Mouse (Mus musculus): ENCODE results near the gene 9330161L09Rik. TPM values are rescaled to one million over a fixed set of nuclear protein-coding genes. Genes with fewer than 3 reads are reported as not detected.

The 9330161L09Rik gene
- total and polyA plus RNA-seq, 3 experiments = 1.8 to 2.1 TPM; not detected in 1

GRCm38 (mm10) chr12:103368326-103368669 is 39.3 kb downstream of the 9330161L09Rik start:
- Histone ChIP-seq H3K27ac (ENCODE audit: control insufficient read depth, low read depth, low read length) (peak overlapping the region; percentile 35), H3K9me3 (replicated peaks; ENCODE audit: insufficient read depth, low read length) (no peaks in the 10 kb centered on the region), H3K4me3 (ENCODE audit: control insufficient read depth in 1 of 2, insufficient read depth in 1 of 2, low read depth in 2 of 2, low read length in 2 of 2) (peak overlapping the region; percentile 53 to 56), H3K79me2 (ENCODE audit: control insufficient read depth, insufficient read depth, low read length, poor library complexity) (no peaks in the 10 kb centered on the region; the same call in 1 of the 2 replicates), H3K9ac (ENCODE audit: control insufficient read depth, low read depth, low read length, poor library complexity, severe bottlenecking) (peak overlapping the region; percentile 67), H3K36me3 (ENCODE audit: control insufficient read depth in 1 of 2, insufficient read depth in 2 of 2, low read length in 2 of 2) (peaks cover 0 to 5% of the 10 kb centered on the region in 2 experiments; a peak in 1 of 4 replicates), H3K4me1 (ENCODE audit: control insufficient read depth in 1 of 2, insufficient read depth in 2 of 2, low read length in 2 of 2) (peaks cover under 1 to 21% of the 10 kb centered on the region in 2 experiments; a peak in 3 of 4 replicates), H3K27me3 (ENCODE audit: control insufficient read depth in 1 of 2, insufficient read depth in 2 of 2, low read length in 2 of 2) (no peaks in the 10 kb centered on the region)
- TF ChIP-seq POLR2AphosphoS5 (IDR thresholded peaks at IDR 0.05; ENCODE audit: borderline replicate concordance, low read depth, low read length) (no peak), SIN3A (IDR thresholded peaks at IDR 0.05; ENCODE audit: low read length) (no peak), TAL1 (IDR thresholded peaks at IDR 0.05; ENCODE audit: low read length) (no peak), GABPA (IDR thresholded peaks at IDR 0.05; ENCODE audit: low read depth, low read length) (no peak), NRF1 (IDR thresholded peaks at IDR 0.05; ENCODE audit: insufficient read depth, low read depth, low read length, poor library complexity, severe bottlenecking) (no peak), USF1 (IDR thresholded peaks at IDR 0.05; ENCODE audit: low read depth, low read length) (no peak), BHLHE40 (IDR thresholded peaks at IDR 0.05; ENCODE audit: borderline replicate concordance, low read depth, low read length) (no peak), MYB (IDR thresholded peaks at IDR 0.05; ENCODE audit: low read depth, low read length) (no peak), SMC3 (IDR thresholded peaks at IDR 0.05; ENCODE audit: low read depth, low read length) (no peak), JUND (IDR thresholded peaks at IDR 0.05; ENCODE audit: low read depth, low read length) (no peak), POLR2A (IDR thresholded peaks at IDR 0.05; ENCODE audit: control insufficient read depth in 1 of 2, insufficient read depth in 1 of 2, low read depth in 1 of 2, low read length in 2 of 2, poor library complexity in 1 of 2) (no peak), ZKSCAN1 (IDR thresholded peaks at IDR 0.05; ENCODE audit: low read depth, low read length) (no peak), UBTF (IDR thresholded peaks at IDR 0.05; ENCODE audit: borderline replicate concordance, insufficient read depth, low read depth, low read length) (no peak)
- DNase-seq (ENCODE audit: low read depth, low spot score) = no peak

- Histone ChIP-seq H3K9me3 (replicated peaks; ENCODE audit: insufficient read depth, low read length) (no peaks in the 10 kb centered on the region), H3K27me3 (ENCODE audit: control insufficient read depth in 1 of 2, insufficient read depth in 2 of 2, low read length in 2 of 2) (no peaks in the 10 kb centered on the region), H3K27ac (ENCODE audit: control insufficient read depth, low read depth, low read length) (peak overlapping the region; percentile 35), H3K79me2 (ENCODE audit: control insufficient read depth, insufficient read depth, low read length, poor library complexity) (no peaks in the 10 kb centered on the region; the same call in 1 of the 2 replicates), H3K36me3 (ENCODE audit: control insufficient read depth in 1 of 2, insufficient read depth in 2 of 2, low read length in 2 of 2) (peaks cover 0 to 3% of the 10 kb centered on the region in 2 experiments; a peak in 1 of 4 replicates), H3K4me3 (ENCODE audit: control insufficient read depth in 1 of 2, insufficient read depth in 1 of 2, low read depth in 2 of 2, low read length in 2 of 2) (peak overlapping the region; percentile 53 to 56), H3K4me1 (ENCODE audit: control insufficient read depth in 1 of 2, insufficient read depth in 2 of 2, low read length in 2 of 2) (peaks cover 0 to 18% of the 10 kb centered on the region in 2 experiments; a peak in 2 of 4 replicates), H3K9ac (ENCODE audit: control insufficient read depth, low read depth, low read length, poor library complexity, severe bottlenecking) (peak overlapping the region; percentile 67)
- peak; percentile 82 for DNase-seq (ENCODE audit: low read depth, low spot score)
- TF ChIP-seq E2F4 (IDR thresholded peaks at IDR 0.05; ENCODE audit: borderline replicate concordance, low read depth, low read length) (no peak), GATA1 (IDR thresholded peaks at IDR 0.05; ENCODE audit: low read depth, low read length) (no peak), MEF2A (IDR thresholded peaks at IDR 0.05; ENCODE audit: extremely low read depth, insufficient replicate concordance, low read depth, low read length, poor library complexity, severe bottlenecking) (no peak), USF2 (IDR thresholded peaks at IDR 0.05; ENCODE audit: borderline replicate concordance in 1 of 2, insufficient read depth in 1 of 2, low read depth in 1 of 2, low read length in 2 of 2) (peak in 1 of 2 experiments; percentile 77; a peak in 2 of 4 replicates), ZKSCAN1 (IDR thresholded peaks at IDR 0.05; ENCODE audit: low read depth, low read length) (no peak), GABPA (IDR thresholded peaks at IDR 0.05; ENCODE audit: low read depth, low read length) (no peak), USF1 (IDR thresholded peaks at IDR 0.05; ENCODE audit: low read depth, low read length) (peak; percentile 95), MAX (IDR thresholded peaks at IDR 0.05; ENCODE audit: low read length) (peak; percentile 72), TCF12 (IDR thresholded peaks at IDR 0.05; ENCODE audit: low read depth, low read length) (no peak), MAFK (IDR thresholded peaks at IDR 0.05; ENCODE audit: borderline replicate concordance, low read depth, low read length) (no peak), BHLHE40 (IDR thresholded peaks at IDR 0.05; ENCODE audit: borderline replicate concordance, low read depth, low read length) (no peak; the same call in 1 of the 2 replicates), RAD21 (IDR thresholded peaks at IDR 0.05; ENCODE audit: low read depth, low read length) (peak; percentile 48), POLR2A (IDR thresholded peaks at IDR 0.05; ENCODE audit: control insufficient read depth in 1 of 2, insufficient read depth in 1 of 2, low read depth in 1 of 2, low read length in 2 of 2, poor library complexity in 1 of 2) (peak in 1 of 2 experiments; percentile 43; a peak in 1 of 4 replicates), SMC3 (IDR thresholded peaks at IDR 0.05; ENCODE audit: low read depth, low read length) (peak; percentile 53), MYB (IDR thresholded peaks at IDR 0.05; ENCODE audit: low read depth, low read length) (no peak), POLR2AphosphoS2 (IDR thresholded peaks at IDR 0.05; ENCODE audit: low read length) (no peak), UBTF (IDR thresholded peaks at IDR 0.05; ENCODE audit: borderline replicate concordance, insufficient read depth, low read depth, low read length) (no peak), NRF1 (IDR thresholded peaks at IDR 0.05; ENCODE audit: insufficient read depth, low read depth, low read length, poor library complexity, severe bottlenecking) (peak; percentile 37; the same call in 1 of the 2 replicates), KAT2A (conservative IDR thresholded peaks at IDR 0.05; ENCODE audit: low read depth, low read length) (no peak), EP300 (IDR thresholded peaks at IDR 0.05; ENCODE audit: low read depth in 1 of 2, low read length in 2 of 2) (no peak), ETS1 (IDR thresholded peaks at IDR 0.05; ENCODE audit: low read depth, low read length) (no peak), ZC3H11A (IDR thresholded peaks at IDR 0.05; ENCODE audit: low read depth, low read length) (no peak)
These were observed 39.8 kb downstream of the 9330161L09Rik start for GRCm38 (mm10) chr12:103367620-103368325.
